Mouse (Mus musculus): ENCODE data around the gene 1700061G19Rik. TPM values are rescaled to one million over a fixed set of nuclear protein-coding genes. Genes with fewer than 3 reads are reported as not detected.
A peak's percentile ranks its signal among the peaks of the same experiment; 100 is the strongest.

Gene 1700061G19Rik
- polyA plus RNA-seq, 1 experiment from 2014 or later: 0.12 TPM

DNA sequence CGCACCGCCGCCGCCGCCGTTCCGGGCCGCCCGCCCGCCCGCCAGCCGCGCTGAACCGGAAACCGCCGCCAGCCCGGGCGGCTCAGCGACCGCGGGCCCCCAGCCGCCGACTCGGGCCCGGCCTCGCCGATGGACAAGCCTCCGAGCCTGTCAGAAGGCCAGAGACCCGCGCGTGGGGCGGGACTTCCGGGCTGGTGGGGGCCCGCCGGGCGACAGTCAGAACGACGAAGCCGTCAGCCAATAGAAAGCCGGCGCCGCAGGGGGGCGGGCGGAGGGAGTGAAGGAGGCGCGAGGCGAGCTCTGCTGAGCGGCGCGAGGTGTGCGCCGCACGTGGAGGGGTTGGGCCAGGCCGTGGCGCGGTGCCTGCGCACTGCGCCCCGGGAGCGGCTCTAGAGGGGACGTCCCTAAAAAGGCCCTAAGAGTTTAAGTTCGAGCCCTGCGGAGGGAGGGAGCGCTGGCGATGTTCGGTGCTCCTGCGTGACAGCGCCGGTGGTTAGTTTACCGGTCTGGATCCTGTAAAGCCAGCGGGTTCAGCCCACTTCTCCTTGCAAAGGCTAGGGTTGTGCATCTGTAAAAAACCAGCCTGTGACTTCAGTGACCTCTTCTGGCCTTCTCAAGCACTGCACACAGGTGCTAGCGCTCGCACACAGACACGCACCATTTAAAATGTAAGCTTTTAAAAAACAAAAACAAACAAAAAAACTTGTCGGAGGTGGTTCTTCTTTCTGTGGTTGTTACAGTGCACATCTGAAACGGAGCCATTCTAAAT is 60.3 kb downstream of the 1700061G19Rik start, which contains the start of gene Mllt1:
Gene Mllt1, minus strand, starts transcription at position 53 of the 769 bp plus-strand sequence.
- H3K4me3 ChIP-seq (ENCODE audit: low read depth, low read length): peak within 1 kb of the TSS; percentile 91
- H3K9me3 ChIP-seq (ENCODE audit: control insufficient read depth, low read length): no peaks in the 10 kb centered on the region
- no peaks in the 10 kb centered on the region for H3K27me3 ChIP-seq (replicated peaks; ENCODE audit: control insufficient read depth, insufficient read depth, low read length)
- 4% methylated on average over 64 of the region's 76 CpGs for WGBS
- peak within 1 kb of the TSS; percentile 87 for H3K4me2 ChIP-seq (ENCODE audit: low read length)
- ATAC-seq (replicated peaks; ENCODE audit: low FRiP score, low TSS enrichment, low read depth) (peak; percentile 99), DNase-seq (ENCODE audit: low spot score) (peak; percentile 99)
- no peaks in the 10 kb centered on the region for H3K36me3 ChIP-seq (ENCODE audit: control insufficient read depth, insufficient read depth, low read length)
- peak within 1 kb of the TSS; percentile 54; the same call in 1 of the 2 replicates for H3K27ac ChIP-seq (ENCODE audit: low read depth)
- peaks cover 14% of the 10 kb centered on the region for H3K4me1 ChIP-seq (replicated peaks; ENCODE audit: control insufficient read depth, insufficient read depth, low read length)
- H3K9ac ChIP-seq (ENCODE audit: low read length): peak within 1 kb of the TSS; percentile 94

DNA sequence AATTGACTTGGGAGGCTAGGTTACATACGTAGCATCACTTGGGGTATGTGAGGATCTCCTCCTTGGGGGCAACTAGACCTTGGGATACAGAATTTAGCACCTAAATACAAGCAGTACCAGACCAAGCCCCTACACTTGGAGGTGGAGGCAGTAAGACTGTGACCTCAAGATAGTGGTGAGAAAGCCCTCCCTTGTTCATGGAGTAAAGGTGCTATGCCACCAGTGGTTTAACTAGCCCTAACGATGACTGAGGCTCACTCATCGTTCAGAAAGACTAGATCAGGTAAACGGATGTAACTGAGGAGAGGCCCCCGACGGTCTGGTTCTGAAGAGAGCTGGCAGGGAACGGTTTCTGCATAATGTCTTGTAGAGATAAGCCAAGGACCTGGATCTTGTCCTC is 61.5 kb downstream of the 1700061G19Rik start:
- H3K9me3 ChIP-seq (ENCODE audit: control insufficient read depth, low read length): peaks cover 3% of the 10 kb centered on the region; the same call in 1 of the 2 replicates
- no peak overlapping the region for H3K4me3 ChIP-seq (ENCODE audit: low read depth, low read length)
- peaks cover 14% of the 10 kb centered on the region for H3K4me1 ChIP-seq (replicated peaks; ENCODE audit: control insufficient read depth, insufficient read depth, low read length)
- no peak overlapping the region for H3K27ac ChIP-seq (ENCODE audit: low read depth)
- 90% methylated on average over 7 of the region's 7 CpGs for WGBS
- H3K4me2 ChIP-seq (ENCODE audit: low read length): no peak overlapping the region
- H3K9ac ChIP-seq (ENCODE audit: low read length): no peak overlapping the region
- no peak for ATAC-seq (replicated peaks; ENCODE audit: low FRiP score, low TSS enrichment, low read depth)
- DNase-seq (ENCODE audit: low spot score): no peak
- H3K36me3 ChIP-seq (ENCODE audit: control insufficient read depth, insufficient read depth, low read length): no peaks in the 10 kb centered on the region
- H3K27me3 ChIP-seq (replicated peaks; ENCODE audit: control insufficient read depth, insufficient read depth, low read length): no peaks in the 10 kb centered on the region

Other genes with a start within 250 kb of the 1700061G19Rik start
- gene Lonp1, start 248.6 kb upstream of the 1700061G19Rik start, polyA plus RNA-seq (2014; fragmentation: Nextera tagmentation; extraction: Ambion mirVana): 64.5 and 71.2 TPM in 2 replicates
- gene Catsperd, start 247.3 kb upstream of the 1700061G19Rik start, polyA plus RNA-seq (2014; fragmentation: Nextera tagmentation; extraction: Ambion mirVana): 0.93 and 1.1 TPM in 2 replicates
- 89.6 and 96.7 TPM in 2 replicates for gene Ranbp3, start 202.2 kb upstream of the 1700061G19Rik start, polyA plus RNA-seq (2014; fragmentation: Nextera tagmentation; extraction: Ambion mirVana)
- gene Ndufa11, start 157.7 kb upstream of the 1700061G19Rik start, polyA plus RNA-seq (2014; fragmentation: Nextera tagmentation; extraction: Ambion mirVana): 494 and 522 TPM in 2 replicates
- 21.2 and 21.3 TPM in 2 replicates for gene Vmac, start 157.5 kb upstream of the 1700061G19Rik start, polyA plus RNA-seq (2014; fragmentation: Nextera tagmentation; extraction: Ambion mirVana)
- gene Nrtn, start 117.9 kb upstream of the 1700061G19Rik start, polyA plus RNA-seq (2014; fragmentation: Nextera tagmentation; extraction: Ambion mirVana): 13.5 and 15.6 TPM in 2 replicates
- 45.6 and 47.4 TPM in 2 replicates for gene Dus3l, start 110.7 kb upstream of the 1700061G19Rik start, polyA plus RNA-seq (2014; fragmentation: Nextera tagmentation; extraction: Ambion mirVana)
- gene Prr22, start 105.2 kb upstream of the 1700061G19Rik start, polyA plus RNA-seq (2014; fragmentation: Nextera tagmentation; extraction: Ambion mirVana): 1.7 and 2.3 TPM in 2 replicates
- 4.5 and 4.9 TPM in 2 replicates for gene Rfx2, start 44.5 kb upstream of the 1700061G19Rik start, polyA plus RNA-seq (2014; fragmentation: Nextera tagmentation; extraction: Ambion mirVana)
- not detected in 2 replicates for gene Acsbg2, start 1.0 kb upstream of the 1700061G19Rik start, polyA plus RNA-seq (2014; fragmentation: Nextera tagmentation; extraction: Ambion mirVana)
- gene Mllt1, start 59.9 kb downstream of the 1700061G19Rik start, polyA plus RNA-seq (2014; fragmentation: Nextera tagmentation; extraction: Ambion mirVana): 26.7 and 30.4 TPM in 2 replicates
- gene Acer1, start 106.6 kb downstream of the 1700061G19Rik start, polyA plus RNA-seq (2014; fragmentation: Nextera tagmentation; extraction: Ambion mirVana): 0.09 and 0.28 TPM in 2 replicates
- gene Clpp, start 114.8 kb downstream of the 1700061G19Rik start, polyA plus RNA-seq (2014; fragmentation: Nextera tagmentation; extraction: Ambion mirVana): 186 and 190 TPM in 2 replicates
- 48.0 and 49.1 TPM in 2 replicates for gene Alkbh7, start 121.9 kb downstream of the 1700061G19Rik start, polyA plus RNA-seq (2014; fragmentation: Nextera tagmentation; extraction: Ambion mirVana)
- gene Pspn, start 124.5 kb downstream of the 1700061G19Rik start, polyA plus RNA-seq (2014; fragmentation: Nextera tagmentation; extraction: Ambion mirVana): not detected in 2 replicates
- gene Gtf2f1, start 135.8 kb downstream of the 1700061G19Rik start, polyA plus RNA-seq (2014; fragmentation: Nextera tagmentation; extraction: Ambion mirVana): 60.5 and 64.2 TPM in 2 replicates
- gene Gm17949, start 136.0 kb downstream of the 1700061G19Rik start, polyA plus RNA-seq (2014; fragmentation: Nextera tagmentation; extraction: Ambion mirVana): 0.15 and 0.20 TPM in 2 replicates
- gene Khsrp, start 156.0 kb downstream of the 1700061G19Rik start, polyA plus RNA-seq (2014; fragmentation: Nextera tagmentation; extraction: Ambion mirVana): 45.9 and 59.1 TPM in 2 replicates
- gene Slc25a41, start 166.2 kb downstream of the 1700061G19Rik start, polyA plus RNA-seq (2014; fragmentation: Nextera tagmentation; extraction: Ambion mirVana): not detected in 2 replicates
- gene Crb3, start 183.6 kb downstream of the 1700061G19Rik start, polyA plus RNA-seq (2014; fragmentation: Nextera tagmentation; extraction: Ambion mirVana): 60.3 and 75.4 TPM in 2 replicates
- gene Slc25a23, start 184.4 kb downstream of the 1700061G19Rik start, polyA plus RNA-seq (2014; fragmentation: Nextera tagmentation; extraction: Ambion mirVana): 11.2 and 12.2 TPM in 2 replicates
- 6.3 and 6.4 TPM in 2 replicates for gene Dennd1c, start 203.0 kb downstream of the 1700061G19Rik start, polyA plus RNA-seq (2014; fragmentation: Nextera tagmentation; extraction: Ambion mirVana)
- gene Tubb4a, start 212.3 kb downstream of the 1700061G19Rik start, polyA plus RNA-seq (2014; fragmentation: Nextera tagmentation; extraction: Ambion mirVana): 36.4 and 43.1 TPM in 2 replicates
- gene Tnfsf9, start 229.8 kb downstream of the 1700061G19Rik start, polyA plus RNA-seq (2014; fragmentation: Nextera tagmentation; extraction: Ambion mirVana): 10.4 and 10.8 TPM in 2 replicates

Measured in intestine, embryonic 14.5 days (tissue).